Mouse (Mus musculus) E14TG2a.4 (cell line): ENCODE measurements around the gene Gm20547.
A peak's percentile ranks its signal among the peaks of the same experiment; 100 is the strongest.

Source experiments
- H3K27me3 ChIP-seq: 2 replicates; pipeline ENCODE4 v1.6.1; 2014; ENCODE audit warnings: low read length, control low read depth; ENCODE audit not compliant: insufficient read depth
- H3K36me3 ChIP-seq: 2 replicates; pipeline ENCODE4 v1.6.1; 2014; ENCODE audit warnings: low read length, control low read depth; ENCODE audit not compliant: insufficient read depth
- H3K4me1 ChIP-seq: replicated peaks from 2 replicates; pipeline ENCODE4 v1.6.1; 2014; ENCODE audit warnings: low read depth, low read length, control low read depth
- H3K4me3 ChIP-seq: replicated peaks from 2 replicates; pipeline ENCODE4 v1.5.1; 2014; ENCODE audit warnings: mild to moderate bottlenecking, low read length
- H3K9me3 ChIP-seq: 2 replicates; pipeline ENCODE4 v1.6.1; 2014; ENCODE audit warnings: low read length, control low read depth
- CTCF ChIP-seq: conservative IDR thresholded peaks from 2 replicates; pipeline ENCODE4 v1.5.1; 2014; ENCODE audit warnings: low read length
- NANOG ChIP-seq: IDR thresholded peaks from 2 replicates; pipeline ENCODE4 v1.6.1; 2014; ENCODE audit warnings: borderline replicate concordance, low read length, mixed read lengths
- POU5F1 ChIP-seq: IDR thresholded peaks from 2 replicates; pipeline ENCODE4 v1.6.1; 2014; ENCODE audit warnings: low read length, borderline replicate concordance

Gene Gm20547

DNA sequence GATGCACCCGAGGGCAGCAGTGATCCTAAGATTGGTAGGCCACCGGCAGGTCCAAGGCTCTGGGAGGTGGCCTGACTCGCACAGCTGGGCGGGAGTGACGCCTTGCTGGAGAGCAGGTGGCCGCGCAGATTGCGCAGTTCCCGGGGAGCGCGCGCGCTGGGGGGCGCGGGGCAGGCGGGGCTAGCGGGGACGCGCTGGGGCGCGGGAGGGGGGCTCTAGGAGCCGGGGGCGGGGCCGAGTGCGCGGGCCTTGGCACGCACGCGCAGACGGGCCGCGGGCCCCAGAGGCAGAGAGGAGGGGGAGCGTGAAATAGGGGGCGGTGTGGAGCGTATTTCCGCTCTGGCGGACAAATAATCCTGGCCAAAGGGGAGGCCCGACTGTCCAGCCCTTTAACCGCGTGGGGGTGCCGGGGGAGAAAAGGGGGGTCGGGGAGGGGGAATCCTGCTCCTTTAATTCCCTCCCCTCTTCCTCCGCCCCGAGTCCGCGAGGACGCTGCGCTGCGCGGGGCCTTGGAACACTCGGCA, 12.3 kb upstream of the Gm20547 start:
- Histone ChIP-seq H3K36me3 (peaks cover 9% of the 10 kb centered on the region; the same call in 1 of the 2 replicates), H3K27me3 (0 out of 2 replicates have a peak, but pooled peaks cover 4% of the 10 kb centered on the region), H3K4me1 (peaks cover 66% of the 10 kb centered on the region), H3K9me3 (no peaks in the 10 kb centered on the region), H3K4me3 (peak overlapping the region; percentile 86)
- TF ChIP-seq NANOG (no peak), POU5F1 (no peak), CTCF (no peak)

GRCm38 (mm10) chr17:34893072-34893824, 11.4 kb upstream of the Gm20547 start:
- Histone ChIP-seq H3K9me3 (no peaks in the 10 kb centered on the region), H3K36me3 (peaks cover 9% of the 10 kb centered on the region; the same call in 1 of the 2 replicates), H3K4me3 (peak overlapping the region; percentile 86), H3K27me3 (0 out of 2 replicates have a peak, but pooled peaks cover 4% of the 10 kb centered on the region), H3K4me1 (peaks cover 66% of the 10 kb centered on the region)
- TF ChIP-seq POU5F1, result no peak
- no peak for TF ChIP-seq CTCF
- no peak for TF ChIP-seq NANOG

GRCm38 (mm10) chr17:34891377-34891776, 9.5 kb upstream of the Gm20547 start:
- 0 out of 2 replicates have a peak, but pooled peaks cover 4% of the 10 kb centered on the region for H3K27me3 ChIP-seq
- H3K4me1 ChIP-seq, result peaks cover 52% of the 10 kb centered on the region
- TF ChIP-seq POU5F1 (no peak), CTCF (peak; percentile 60)
- H3K9me3 ChIP-seq, result no peaks in the 10 kb centered on the region
- no peak overlapping the region for H3K4me3 ChIP-seq
- H3K36me3 ChIP-seq, result peaks cover 9% of the 10 kb centered on the region; the same call in 1 of the 2 replicates

GRCm38 (mm10) chr17:34890074-34890743, 8.4 kb upstream of the Gm20547 start:
- Histone ChIP-seq H3K36me3 (no peaks in the 10 kb centered on the region), H3K4me3 (peak overlapping the region; percentile 48), H3K27me3 (no peaks in the 10 kb centered on the region), H3K9me3 (no peaks in the 10 kb centered on the region), H3K4me1 (peaks cover 40% of the 10 kb centered on the region)
- no peak for TF ChIP-seq POU5F1
- TF ChIP-seq CTCF, result no peak
- no peak for TF ChIP-seq NANOG

- Histone ChIP-seq H3K4me3 (no peak overlapping the region), H3K27me3 (no peaks in the 10 kb centered on the region; the same call in 1 of the 2 replicates), H3K9me3 (no peaks in the 10 kb centered on the region)
These were observed 6.1 kb upstream of the Gm20547 start for GRCm38 (mm10) chr17:34887942-34888341.

GRCm38 (mm10) chr17:34885615-34886014, 3.8 kb upstream of the Gm20547 start:
- Histone ChIP-seq H3K4me1 (peaks cover 29% of the 10 kb centered on the region), H3K4me3 (no peak overlapping the region), H3K27me3 (peaks cover 6% of the 10 kb centered on the region), H3K36me3 (no peaks in the 10 kb centered on the region), H3K9me3 (no peaks in the 10 kb centered on the region)
- no peak for TF ChIP-seq CTCF
- no peak for TF ChIP-seq NANOG
- TF ChIP-seq POU5F1, result no peak

More at GRCm38 (mm10) chr17:34887942-34888341, 6.1 kb upstream of the Gm20547 start:
- TF ChIP-seq POU5F1, result no peak
- TF ChIP-seq CTCF, result no peak
- TF ChIP-seq NANOG, result no peak
- Histone ChIP-seq H3K36me3 (no peaks in the 10 kb centered on the region), H3K4me1 (peaks cover 39% of the 10 kb centered on the region)

DNA sequence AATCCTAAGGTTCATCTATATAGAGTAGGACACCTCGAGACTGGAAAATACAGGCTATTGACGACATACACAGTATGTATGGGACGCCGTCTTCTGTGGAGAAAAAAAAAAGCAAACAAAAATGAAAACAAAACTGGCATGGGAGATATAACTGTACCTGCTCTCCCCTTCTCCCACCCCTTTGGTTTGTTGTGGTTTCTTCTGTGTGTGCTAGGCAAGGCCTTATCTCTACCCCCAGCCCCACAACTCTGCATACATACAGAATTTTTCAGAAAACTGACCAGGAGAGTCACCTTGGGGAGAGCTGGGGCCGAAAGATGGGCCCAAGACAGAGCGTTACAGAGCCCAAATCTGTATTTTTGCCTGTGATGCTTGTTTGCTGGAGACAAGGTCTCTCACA, 2.9 kb upstream of the Gm20547 start:
- Histone ChIP-seq H3K4me3 (no peak overlapping the region), H3K4me1 (peaks cover 29% of the 10 kb centered on the region), H3K36me3 (no peaks in the 10 kb centered on the region), H3K27me3 (peaks cover 6% of the 10 kb centered on the region), H3K9me3 (no peaks in the 10 kb centered on the region)
- TF ChIP-seq POU5F1 (no peak), NANOG (no peak), CTCF (no peak)

GRCm38 (mm10) chr17:34883332-34883731, 1.5 kb upstream of the Gm20547 start:
- Histone ChIP-seq H3K36me3 (no peaks in the 10 kb centered on the region), H3K27me3 (peaks cover 6% of the 10 kb centered on the region), H3K4me3 (no peak overlapping the region), H3K9me3 (no peaks in the 10 kb centered on the region), H3K4me1 (peaks cover 41% of the 10 kb centered on the region)
- TF ChIP-seq CTCF (no peak), POU5F1 (no peak), NANOG (no peak)
